Mouse (Mus musculus) heart, adult 8-10 months (tissue): ENCODE results near the gene Tnip3. TPM values are rescaled to one million over a fixed set of nuclear protein-coding genes. Genes with fewer than 3 reads are reported as not detected.

ENCODE experiments used
- DNase-seq: peaks from one replicate; pipeline ENCODE4 v3.0.0; 2022; ENCODE audit warnings: low spot score
- total RNA-seq, 4 experiments: library from RNA; stranded (reverse); gene quantifications; 2 replicates each; pipeline ENCODE4 v1.2.4; 2022

The Tnip3 gene
- total RNA-seq, 4 experiments from 2014 or later: 4.1 to 4.8 (median 4.2) TPM

DNA sequence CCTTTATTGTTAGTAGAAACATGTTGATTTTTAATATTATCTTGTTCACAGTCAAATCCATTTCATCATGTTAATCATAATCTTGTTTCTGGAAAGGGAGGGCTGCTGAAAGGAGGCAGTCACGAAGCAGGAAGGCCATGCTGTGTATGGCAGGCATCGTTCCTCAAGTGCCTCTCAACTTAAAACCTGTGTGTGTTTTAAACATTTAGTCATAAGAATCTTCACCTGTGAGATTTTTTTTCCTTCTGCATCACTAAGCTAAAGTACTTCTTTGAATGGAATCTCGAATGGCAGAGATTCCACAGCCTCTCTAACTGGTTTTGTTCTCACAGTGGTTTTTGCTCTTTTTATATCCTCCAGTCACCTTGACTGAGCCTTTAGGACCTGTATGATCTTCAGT, 121.3 kb downstream of the Tnip3 start:
- DNase-seq: no peak

DNA sequence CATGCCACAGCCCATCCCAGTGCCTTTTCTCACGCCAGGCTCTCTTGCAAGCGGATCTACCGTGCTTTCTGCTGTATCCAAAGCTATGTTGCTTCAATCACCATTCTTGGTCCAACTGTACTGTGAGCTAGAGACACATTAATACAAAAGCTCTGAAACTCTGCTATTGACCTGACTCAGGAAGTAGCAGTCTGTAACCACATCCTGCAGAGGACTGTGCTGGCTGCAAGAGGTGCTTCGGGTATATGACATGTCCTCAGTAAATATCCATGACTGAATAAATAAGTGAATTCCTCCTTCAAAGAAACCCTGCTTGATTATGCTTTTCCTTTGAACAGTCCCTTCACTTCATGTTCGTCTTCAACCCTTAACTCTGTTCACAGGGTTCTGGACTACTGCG, 122.6 kb downstream of the Tnip3 start:
- no peak for DNase-seq

GRCm38 (mm10) chr6:65651376-65651775, 126.3 kb downstream of the Tnip3 start:
- DNase-seq: peak; percentile 28

- DNase-seq: no peak
These were observed 136.2 kb downstream of the Tnip3 start for GRCm38 (mm10) chr6:65661272-65661671.

- no peak for DNase-seq
These were observed 136.9 kb downstream of the Tnip3 start for GRCm38 (mm10) chr6:65662050-65662449.

GRCm38 (mm10) chr6:65663990-65664389, 138.9 kb downstream of the Tnip3 start:
- no peak for DNase-seq

- DNase-seq: no peak
These were observed 141.2 kb downstream of the Tnip3 start for GRCm38 (mm10) chr6:65666295-65666694.

- DNase-seq: no peak
These were observed 144.9 kb downstream of the Tnip3 start for GRCm38 (mm10) chr6:65669971-65670370.

DNA sequence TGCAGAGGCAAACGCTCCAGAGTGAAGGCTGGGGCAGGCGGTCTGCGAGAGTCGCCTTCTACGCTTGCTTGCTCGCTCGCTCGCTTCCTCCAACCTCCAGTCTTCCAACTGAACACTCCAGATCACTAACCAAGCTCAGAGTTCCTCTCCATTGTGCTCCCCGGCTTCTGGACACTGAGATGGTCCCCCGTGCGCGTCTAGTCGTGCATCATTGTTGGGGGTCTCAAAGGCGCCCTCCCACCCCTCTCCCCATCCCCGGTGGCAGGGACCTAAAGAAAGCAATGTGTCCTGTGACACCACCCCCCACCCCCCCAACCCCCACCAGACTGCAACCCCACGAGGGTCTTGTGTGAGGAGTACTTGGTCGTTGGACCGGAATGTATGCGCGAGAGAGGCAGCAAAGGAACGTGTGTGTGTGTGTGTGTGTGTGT, 145.9 kb downstream of the Tnip3 start:
- DNase-seq: no peak

- DNase-seq: peak; percentile 21
These were observed 146.3 kb downstream of the Tnip3 start, which contains the start of gene Ndnf for GRCm38 (mm10) chr6:65671451-65671850. Ndnf (plus strand) TSS chr6:65671590.

- no peak for DNase-seq
These were observed 147.3 kb downstream of the Tnip3 start for GRCm38 (mm10) chr6:65672131-65673031.

Other genes starting within 250 kb of the Tnip3 start
- not detected for gene C130060K24Rik, start 144.2 kb upstream of the Tnip3 start, total RNA-seq
- 1 to 10 TPM; 2.3 to 4.1 (median 3.9) TPM for gene Ndnf, start 146.3 kb downstream of the Tnip3 start, total RNA-seq